Mouse (Mus musculus) 3T3-L1 (cell line): Measurements from ENCODE around the gene Micall2.
A peak's percentile ranks its signal among the peaks of the same experiment; 100 is the strongest.

Experiments
- DNase-seq: peaks from one replicate; pipeline ENCODE4 v3.0.0-alpha.2; 2015; ENCODE audit warnings: low read depth, low spot score

Gene Micall2

DNA sequence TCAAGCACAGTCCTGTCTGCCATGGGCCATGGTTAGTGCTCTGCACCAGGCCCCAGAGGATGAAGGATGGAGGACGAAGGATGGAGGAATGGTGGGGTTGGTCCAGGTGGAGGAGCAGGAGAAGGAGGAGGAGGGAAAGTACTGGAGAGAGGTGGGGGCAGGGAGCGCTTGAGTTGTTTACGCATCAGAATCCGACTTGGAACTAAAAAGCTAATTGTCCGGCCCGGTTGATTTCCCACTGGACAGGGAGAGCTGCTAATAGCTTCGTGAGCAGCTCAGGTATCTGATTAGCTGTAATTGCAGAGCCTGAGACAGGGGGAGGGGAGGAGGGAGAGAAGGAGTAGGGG lies 53.5 kb downstream of the Micall2 start:
- no peak for DNase-seq

DNA sequence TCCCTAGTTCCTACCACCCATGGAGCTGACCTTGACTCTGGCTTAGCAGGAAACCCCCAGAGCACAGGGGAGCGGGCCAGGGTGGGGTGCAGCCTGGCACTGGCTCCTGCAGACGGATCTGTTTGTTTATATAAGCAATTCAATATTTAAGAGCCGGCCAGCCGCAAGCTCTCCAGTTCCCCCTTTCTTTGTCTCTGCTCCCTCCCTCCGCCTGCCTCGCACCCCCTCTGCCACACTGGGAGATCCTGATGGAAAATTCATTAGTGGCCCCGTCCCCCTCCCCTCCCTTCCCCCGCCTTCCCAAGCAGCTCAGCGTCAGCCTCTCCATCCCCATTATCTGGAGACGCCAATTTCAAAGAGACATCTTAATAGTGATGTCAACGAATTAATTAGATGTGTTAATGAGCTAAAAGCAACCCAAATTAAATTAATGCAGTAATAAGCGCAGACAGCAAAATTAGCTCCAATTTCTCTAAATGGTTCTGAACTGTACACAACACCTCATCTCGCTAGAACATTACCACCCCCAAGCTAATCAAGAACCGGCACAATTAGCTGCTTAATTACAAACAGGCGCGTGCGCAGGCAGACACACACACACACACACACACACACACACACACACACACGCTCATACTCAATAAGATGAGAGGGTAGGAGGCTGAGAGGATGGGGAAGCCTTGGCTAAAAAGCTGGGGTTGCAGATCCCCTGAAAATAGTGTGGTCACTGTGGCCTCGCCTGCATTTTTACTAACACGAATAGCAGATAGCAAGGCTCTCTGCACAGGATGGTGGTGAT lies 54.1 kb downstream of the Micall2 start:
- no peak for DNase-seq

DNA sequence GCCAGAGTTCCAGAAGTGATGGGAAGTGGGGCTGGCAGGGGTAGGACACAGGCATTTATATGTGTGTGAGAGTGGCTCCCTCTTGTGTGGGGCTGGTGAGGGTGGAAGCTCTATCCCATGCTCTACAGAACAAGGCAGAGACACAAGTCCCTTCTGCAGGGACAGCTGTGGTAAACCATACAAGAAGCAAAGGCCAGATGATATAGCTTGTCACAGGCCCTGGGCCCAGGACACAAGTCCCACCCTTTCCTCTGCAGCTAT lies 60.5 kb downstream of the Micall2 start:
- no peak for DNase-seq

DNA sequence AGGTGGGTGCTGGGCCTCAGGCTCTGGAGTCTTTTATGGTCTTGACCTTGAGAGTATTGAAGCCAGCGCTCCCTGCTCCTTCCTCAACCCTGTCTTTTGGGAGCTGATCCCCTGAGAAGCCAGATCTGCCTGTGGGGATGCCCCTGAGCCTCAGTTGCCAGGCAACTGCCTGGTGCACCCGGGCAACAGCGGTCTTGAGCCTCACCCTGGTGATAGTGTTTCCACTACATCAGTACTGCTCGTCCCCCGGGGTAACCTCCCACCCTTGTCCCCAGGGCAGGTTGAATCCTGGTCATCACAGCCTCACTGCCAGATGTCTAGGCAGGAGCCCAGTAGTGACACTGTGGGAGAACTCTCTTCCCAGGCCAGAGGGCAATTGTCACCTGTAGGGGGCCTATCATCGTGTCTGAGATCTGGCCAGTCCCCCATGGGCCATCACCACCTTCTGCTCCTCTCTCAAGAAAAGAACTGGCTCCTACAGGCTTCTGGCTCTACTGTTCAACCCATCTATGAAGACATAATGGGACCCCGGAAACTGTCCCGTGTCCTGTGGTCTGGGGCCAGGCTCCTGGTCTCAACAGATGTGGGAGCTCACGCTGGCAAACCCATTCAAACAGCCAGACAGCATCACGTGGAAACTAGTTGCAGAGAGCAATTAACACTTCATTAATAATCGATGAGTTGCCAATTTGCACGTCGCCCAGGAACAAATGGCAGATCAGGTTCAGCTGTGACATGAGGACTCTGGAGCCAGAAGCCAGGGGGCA lies 61.0 kb downstream of the Micall2 start:
- no peak for DNase-seq

DNA sequence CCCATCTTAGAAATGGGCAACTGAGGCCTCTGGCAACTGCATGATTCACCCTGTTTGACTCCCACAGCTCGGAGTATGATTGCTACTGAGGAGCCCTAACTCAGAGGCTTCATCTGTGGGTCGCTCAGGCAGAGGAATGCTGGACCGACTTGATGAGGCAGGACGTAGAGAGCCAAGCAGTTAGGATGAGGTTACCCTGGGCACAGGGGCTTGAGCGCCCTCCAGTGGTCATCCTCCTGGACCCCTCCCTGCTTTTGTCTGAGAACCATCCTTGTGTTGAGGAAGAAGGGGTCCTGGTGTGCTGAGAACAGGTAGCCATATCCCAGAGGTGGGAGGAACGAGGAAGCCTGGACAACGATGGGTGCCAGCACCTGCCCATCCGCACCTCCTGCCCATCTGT lies 66.8 kb downstream of the Micall2 start:
- peak; percentile 42 for DNase-seq

DNA sequence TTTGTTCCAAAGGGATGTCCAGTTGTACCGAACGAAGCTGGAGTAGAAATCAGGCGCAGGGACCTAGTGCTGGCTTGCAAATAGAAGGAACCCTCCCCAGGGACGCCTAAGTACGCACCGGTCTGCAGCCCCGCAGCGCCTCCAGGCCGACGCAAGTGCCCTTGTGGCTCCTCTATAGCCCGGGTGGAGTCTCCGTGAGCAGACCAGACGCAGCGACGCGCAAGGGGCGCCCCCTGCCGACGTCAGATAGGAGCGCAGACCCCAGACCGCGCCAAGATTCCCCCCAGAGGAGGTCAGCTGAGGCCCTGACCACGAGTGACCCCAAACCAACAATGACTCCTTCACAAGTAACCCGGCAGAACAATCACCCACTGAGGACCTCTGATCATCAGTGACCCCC lies 67.6 kb downstream of the Micall2 start:
- DNase-seq, result peak; percentile 32

DNA sequence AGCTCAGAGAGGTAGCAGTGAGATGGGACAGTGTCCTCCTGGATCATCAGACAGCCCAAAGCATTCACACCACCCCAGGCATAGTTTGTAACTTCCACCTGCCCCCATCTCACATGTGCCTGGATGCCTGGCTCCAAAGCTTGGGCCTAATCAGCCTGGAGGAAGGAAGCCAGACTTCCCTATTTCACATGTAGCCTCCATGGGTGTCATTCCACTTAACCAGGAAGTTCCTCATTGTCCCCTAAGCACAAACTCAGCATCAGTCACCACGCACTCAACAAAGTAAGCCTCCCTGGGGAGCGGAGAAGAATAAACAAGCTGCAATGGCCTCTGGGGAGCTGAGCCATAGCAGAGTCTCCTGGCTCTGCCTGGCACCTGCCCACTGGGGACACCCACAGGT lies 69.6 kb downstream of the Micall2 start:
- DNase-seq, result no peak

DNA sequence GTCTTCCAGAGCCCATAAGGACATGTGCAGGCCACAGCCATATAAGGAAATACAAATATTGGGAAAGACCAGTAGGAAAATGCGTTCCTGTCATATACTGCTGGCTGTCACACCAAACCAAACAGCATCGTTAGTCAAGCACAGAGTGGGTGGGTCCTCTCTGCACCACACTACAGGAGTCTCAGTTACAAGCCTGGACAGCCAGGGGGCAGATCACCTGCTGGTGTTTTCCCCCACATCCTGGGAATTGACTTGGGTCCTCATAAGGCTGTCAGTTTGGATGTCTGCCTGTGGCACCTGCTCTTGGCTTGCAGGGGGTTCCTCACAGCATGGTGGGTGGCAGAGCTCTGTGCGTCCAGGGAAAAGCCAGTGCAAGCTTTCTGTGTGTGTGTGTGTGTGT lies 70.8 kb downstream of the Micall2 start:
- DNase-seq, result no peak

DNA sequence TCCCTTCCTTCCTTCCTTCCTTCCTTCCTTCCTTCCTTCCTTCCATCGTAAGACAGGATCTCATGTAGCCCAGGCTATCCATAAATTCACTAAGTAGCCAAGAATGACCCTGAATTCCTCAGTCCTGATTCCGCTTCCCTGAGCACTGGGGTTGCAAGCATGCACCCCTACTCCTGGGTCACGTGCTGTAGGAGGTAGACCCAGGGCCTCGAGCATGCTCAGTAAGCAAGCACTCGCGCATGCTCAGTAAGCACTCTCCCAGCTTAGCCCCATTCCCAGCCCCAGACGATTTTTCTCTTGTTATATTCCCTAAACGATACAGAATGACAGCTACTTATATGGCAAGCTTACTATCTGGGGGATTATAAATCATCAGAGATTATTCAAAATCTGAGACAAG lies 74.4 kb downstream of the Micall2 start:
- DNase-seq, result no peak

DNA sequence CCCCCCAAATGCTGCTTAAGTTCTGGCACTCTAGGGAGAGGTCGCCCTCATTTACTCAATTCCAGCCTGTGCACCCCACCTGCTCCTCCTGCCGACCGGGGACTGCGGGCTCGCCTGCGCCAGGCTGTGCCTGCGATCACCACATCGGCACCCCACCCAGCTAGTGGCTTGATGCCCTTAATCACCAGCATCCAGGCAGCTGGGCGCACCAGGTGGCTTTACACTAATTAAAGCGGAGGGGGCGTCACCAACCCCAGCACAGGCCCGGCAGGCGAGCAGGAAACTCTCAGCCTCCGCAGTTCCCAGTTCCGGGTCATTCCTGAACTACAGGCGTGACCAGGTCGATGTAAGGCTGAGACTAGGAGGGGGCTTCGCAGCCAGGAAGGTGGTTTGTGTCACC lies 76.8 kb downstream of the Micall2 start:
- DNase-seq, result no peak

DNA sequence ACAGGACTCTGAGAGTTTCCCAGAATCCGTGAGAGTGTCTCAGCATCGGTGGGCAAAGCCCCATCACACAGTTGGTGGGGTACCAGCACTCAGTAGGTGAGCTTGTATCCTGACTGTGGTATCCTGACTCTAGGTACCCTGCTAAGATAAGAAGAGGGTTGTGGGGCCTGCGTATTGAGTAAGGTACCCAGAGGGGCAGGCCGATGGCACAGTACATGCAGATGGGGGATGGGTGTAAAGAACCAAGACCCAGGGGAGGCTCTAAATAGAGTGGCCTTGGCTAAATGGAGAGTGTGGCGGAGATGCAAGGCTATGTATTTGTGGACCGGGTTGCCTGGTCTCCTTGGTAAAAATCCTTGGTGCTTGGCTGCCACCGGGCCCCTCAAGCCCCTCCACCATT lies 77.3 kb downstream of the Micall2 start:
- no peak for DNase-seq

DNA sequence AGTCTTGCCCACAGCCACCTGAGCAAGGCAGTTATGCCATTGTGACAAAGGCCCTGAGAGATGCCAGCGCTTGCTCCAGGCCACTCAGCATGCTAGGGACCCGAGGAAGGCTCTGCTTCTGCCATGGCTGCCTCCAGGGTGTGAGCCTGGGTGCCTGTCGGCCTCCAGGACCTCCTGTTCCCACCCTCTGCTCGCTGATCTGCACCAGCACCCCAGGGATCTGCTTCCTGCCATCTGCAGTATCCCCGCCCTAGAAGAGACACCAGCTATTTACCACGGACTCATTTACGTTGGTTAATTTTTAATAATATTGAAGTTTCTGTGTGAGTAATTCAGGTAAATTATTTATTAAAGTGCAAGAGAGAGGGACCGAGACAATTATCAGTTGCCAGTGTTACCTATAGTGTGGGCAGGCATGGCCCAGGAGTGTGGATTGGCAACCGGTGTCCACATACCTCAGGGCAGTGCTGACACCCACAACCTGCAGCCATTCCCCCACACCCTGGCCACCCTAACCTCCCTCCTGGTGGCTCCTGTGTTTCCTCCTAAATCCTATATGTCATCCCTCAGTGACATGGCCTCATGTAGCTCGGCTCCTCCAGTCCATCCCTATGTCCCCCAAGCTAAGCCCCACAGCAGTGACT lies 78.1 kb downstream of the Micall2 start:
- no peak for DNase-seq
